Mouse (Mus musculus) embryonic facial prominence, embryonic 14.5 days (tissue): ENCODE measurements around the gene Sept9. TPM values are rescaled to one million over a fixed set of nuclear protein-coding genes. Genes with fewer than 3 reads are reported as not detected.
"Not testable (repeated sequence)": the region's sequence is repeated elsewhere in the genome, so short reads cannot be mapped to it uniquely, and the experiment has no call there.

Experiments used
- ATAC-seq: fragments of 200-750 bp; cut with Nextera tagmentation; 2 replicates; pipeline ENCODE4 v1.8.0; 2017; ENCODE audit warnings: low read depth, moderate number of reproducible peaks, moderate TSS enrichment
- DNase-seq: peaks from one replicate; pipeline ENCODE4 v3.0.0-alpha.2; 2015; ENCODE audit warnings: low spot score
- H3K27ac ChIP-seq: fragments of 300-500 bp; sonication (generic); replicated peaks from 2 replicates; pipeline ENCODE4 v1.5.1; 2014; ENCODE audit warnings: low read depth, mild to moderate bottlenecking, low read length, moderate library complexity
- H3K27me3 ChIP-seq: fragments of 300-500 bp; sonication (generic); replicated peaks from 2 replicates; pipeline ENCODE4 v1.6.1; 2014; ENCODE audit warnings: low read length; ENCODE audit not compliant: control insufficient read depth, insufficient read depth
- H3K36me3 ChIP-seq: fragments of 300-500 bp; sonication (generic); 2 replicates; pipeline ENCODE4 v1.6.1; 2014; ENCODE audit warnings: low read length, mixed read lengths; ENCODE audit not compliant: control insufficient read depth, insufficient read depth
- H3K4me1 ChIP-seq: fragments of 300-500 bp; sonication (generic); 2 replicates; pipeline ENCODE4 v1.6.1; 2014; ENCODE audit warnings: antibody characterized with exemption, low read length; ENCODE audit not compliant: control insufficient read depth, insufficient read depth
- H3K4me2 ChIP-seq: fragments of 300-500 bp; sonication (generic); 2 replicates; pipeline ENCODE4 v1.6.1; 2014; ENCODE audit warnings: low read depth, mild to moderate bottlenecking, low read length, moderate library complexity, mixed read lengths
- H3K4me3 ChIP-seq: fragments of 300-500 bp; sonication (generic); 2 replicates; pipeline ENCODE4 v1.5.1; 2014; ENCODE audit warnings: low read depth, mild to moderate bottlenecking, low read length
- H3K9ac ChIP-seq: fragments of 300-500 bp; sonication (generic); 2 replicates; pipeline ENCODE4 v1.6.1; 2014; ENCODE audit warnings: low read depth, mild to moderate bottlenecking, low read length, moderate library complexity, mixed read lengths
- H3K9me3 ChIP-seq: fragments of 300-500 bp; sonication (generic); 2 replicates; pipeline ENCODE4 v1.6.1; 2016; ENCODE audit warnings: low read length; ENCODE audit not compliant: control insufficient read depth
- whole genome bisulfite sequencing: fragments of 180-500 bp; shearing (Covaris S2); extraction: QIAGEN DNeasy Blood & Tissue Kit; methylation state at CpG from one replicate; pipeline ENCODE4 v1.1.7; 2014; 5-methylcytosine and 5-hydroxymethylcytosine counted together
- polyA plus RNA-seq: library from polyadenylated mRNA; unstranded; fragments of >200 nt; fragmentation: Nextera tagmentation; extraction: Ambion mirVana; gene quantifications from 2 replicates; pipeline ENCODE4 v1.2.1, GENCODE M21; 2014

The Sept9 gene
- polyA plus RNA-seq, 1 experiment from 2014 or later, result 115 TPM

- not testable (repeated sequence) for ATAC-seq, H3K4me2 ChIP-seq, DNase-seq, H3K4me3 ChIP-seq, H3K9ac ChIP-seq, H3K9me3 ChIP-seq, H3K27me3 ChIP-seq, H3K36me3 ChIP-seq
- 91% methylated on average over 5 of the region's 5 CpGs for WGBS
- H3K27ac ChIP-seq, result peak overlapping the region; percentile 13
- peaks cover 60% of the 10 kb centered on the region for H3K4me1 ChIP-seq
These were observed 125.3 kb downstream of the Sept9 start for GRCm38 (mm10) chr11:117324718-117325117.

DNA sequence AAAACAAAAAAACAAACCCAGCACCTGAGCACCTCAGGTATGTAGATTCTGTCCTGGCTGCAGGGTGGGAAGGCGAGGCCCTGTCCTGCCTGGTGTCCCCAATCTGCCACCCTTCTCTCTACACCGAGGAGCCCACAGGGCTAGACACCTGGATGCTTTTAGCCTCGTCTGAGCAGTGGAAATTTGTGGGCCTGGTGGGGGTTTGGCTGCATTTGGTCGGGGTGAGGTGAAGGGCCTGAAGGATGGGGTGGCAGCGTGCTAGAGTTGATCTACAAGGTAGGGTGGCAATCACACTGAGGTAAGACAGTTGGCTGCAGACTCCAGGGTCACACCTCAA, 125.6 kb downstream of the Sept9 start:
- WGBS, result 63% methylated on average over 5 of the region's 5 CpGs
- Histone ChIP-seq H3K9ac (no peak overlapping the region), H3K4me3 (no peak overlapping the region), H3K4me1 (peaks cover 57% of the 10 kb centered on the region), H3K27ac (no peak overlapping the region), H3K4me2 (no peak overlapping the region), H3K27me3 (no peaks in the 10 kb centered on the region), H3K9me3 (no peaks in the 10 kb centered on the region), H3K36me3 (no peaks in the 10 kb centered on the region)
- no peak for DNase-seq
- no peak for ATAC-seq

DNA sequence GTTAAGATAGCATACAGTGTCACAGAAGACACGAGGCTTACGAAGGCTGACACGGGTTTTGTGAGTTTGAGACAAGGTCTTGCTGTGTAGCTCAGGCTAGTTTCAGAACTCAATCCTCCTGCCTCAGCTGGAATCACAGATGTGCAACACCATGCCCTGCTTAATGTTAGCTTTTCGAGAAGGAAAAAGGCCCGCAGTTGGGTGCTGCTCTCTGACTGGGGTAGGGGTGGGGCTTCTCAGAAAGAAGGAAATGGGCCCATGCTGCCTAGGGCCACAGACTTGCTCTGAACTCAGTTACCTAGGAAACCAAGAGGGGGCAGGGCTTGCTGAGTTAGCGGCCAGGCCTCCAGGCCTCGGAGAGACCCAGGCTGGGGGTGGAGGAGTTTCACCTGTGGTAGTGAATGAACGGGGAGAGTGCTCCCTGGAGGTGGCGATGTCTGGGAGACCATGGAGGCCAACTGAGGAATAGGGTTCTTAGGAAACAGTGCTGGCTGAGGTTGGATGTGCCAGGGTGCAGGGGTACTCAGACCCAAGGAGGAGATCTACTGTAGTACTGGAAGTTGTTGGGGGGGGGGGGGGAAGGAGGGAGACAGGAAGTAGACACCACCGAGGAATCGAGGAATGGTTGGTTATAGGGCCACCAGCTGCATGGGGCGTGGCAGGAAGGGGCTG, 126.1 kb downstream of the Sept9 start:
- DNase-seq (no peak), ATAC-seq (no peak)
- Histone ChIP-seq H3K4me1 (peaks cover 57% of the 10 kb centered on the region), H3K9me3 (no peaks in the 10 kb centered on the region), H3K4me2 (no peak overlapping the region), H3K36me3 (no peaks in the 10 kb centered on the region), H3K4me3 (no peak overlapping the region), H3K27me3 (no peaks in the 10 kb centered on the region), H3K9ac (no peak overlapping the region), H3K27ac (no peak overlapping the region)
- 39% methylated on average over 12 of the region's 12 CpGs for WGBS

GRCm38 (mm10) chr11:117326140-117326725, 126.8 kb downstream of the Sept9 start:
- Histone ChIP-seq H3K4me3 (no peak overlapping the region), H3K36me3 (no peaks in the 10 kb centered on the region), H3K27ac (no peak overlapping the region; the same call in 1 of the 2 replicates), H3K4me1 (peaks cover 58% of the 10 kb centered on the region), H3K9ac (no peak overlapping the region), H3K27me3 (no peaks in the 10 kb centered on the region), H3K4me2 (no peak overlapping the region), H3K9me3 (no peaks in the 10 kb centered on the region)
- WGBS, result 35% methylated on average over 4 of the region's 4 CpGs
- peak; percentile 43 for DNase-seq
- no peak for ATAC-seq

DNA sequence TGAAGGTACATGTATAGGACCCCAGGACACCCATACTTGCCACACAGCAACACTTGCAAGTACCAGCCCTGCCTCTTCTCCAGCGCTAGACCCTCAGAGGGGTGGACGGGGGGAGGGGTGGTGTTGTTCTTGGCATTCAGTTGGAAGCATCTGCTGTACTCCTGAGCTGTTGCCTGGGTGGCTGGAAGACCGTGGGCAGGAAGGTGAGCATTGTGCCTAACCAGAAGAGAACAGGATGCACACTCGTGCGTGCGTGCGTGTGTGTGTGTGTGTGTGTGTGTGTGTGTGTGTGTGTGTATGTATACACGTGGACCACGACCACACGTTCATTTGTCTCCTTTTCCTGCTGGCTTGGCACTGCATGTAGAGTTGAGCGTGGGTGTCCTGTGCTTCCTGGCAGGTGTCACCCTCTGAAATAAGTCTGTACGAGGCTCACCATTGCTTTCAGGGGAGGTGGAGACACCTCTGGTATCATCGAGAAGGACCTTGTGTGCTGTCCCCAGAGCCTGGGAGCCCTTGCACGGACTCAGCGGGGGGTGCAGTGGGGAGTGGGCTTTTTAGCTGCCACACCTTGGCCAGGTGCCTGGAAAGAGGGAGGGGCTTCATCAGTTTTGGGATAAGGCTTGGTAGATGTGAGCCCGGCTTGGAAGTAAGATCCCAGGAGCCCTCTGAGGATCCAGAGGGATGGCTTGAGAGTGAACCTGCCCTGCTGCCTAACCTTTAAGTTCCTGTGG, 127.6 kb downstream of the Sept9 start:
- Histone ChIP-seq H3K27me3 (no peaks in the 10 kb centered on the region), H3K36me3 (no peaks in the 10 kb centered on the region), H3K4me2 (no peak overlapping the region), H3K27ac (peak overlapping the region; percentile 24; the same call in 1 of the 2 replicates), H3K4me1 (peaks cover 63% of the 10 kb centered on the region), H3K4me3 (no peak overlapping the region), H3K9me3 (no peaks in the 10 kb centered on the region), H3K9ac (no peak overlapping the region)
- peak; percentile 48 for DNase-seq
- ATAC-seq, result no peak
- WGBS, result 56% methylated on average over 15 of the region's 16 CpGs

DNA sequence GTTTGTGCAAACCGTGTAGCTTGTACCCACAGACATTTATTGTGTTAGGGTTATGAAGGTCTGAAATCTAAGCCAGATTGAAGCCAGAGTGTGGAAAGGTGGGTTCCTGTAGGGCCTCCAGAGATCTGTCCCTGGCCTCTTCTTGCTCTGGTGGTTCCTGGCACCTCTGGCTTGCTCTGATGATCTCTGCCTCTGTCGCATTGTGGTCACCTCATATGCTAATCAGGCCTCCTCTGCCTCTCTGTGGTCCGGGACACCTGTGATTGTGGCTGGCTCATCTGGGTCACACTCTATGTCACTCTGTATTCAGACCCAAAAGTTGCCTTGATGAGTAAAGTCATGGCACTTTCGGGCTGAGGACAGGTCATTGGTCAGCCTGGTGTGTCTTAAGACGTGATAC, 128.2 kb downstream of the Sept9 start:
- Histone ChIP-seq H3K4me3 (no peak overlapping the region), H3K27ac (no peak overlapping the region), H3K9me3 (no peaks in the 10 kb centered on the region), H3K27me3 (no peaks in the 10 kb centered on the region), H3K4me2 (no peak overlapping the region), H3K36me3 (no peaks in the 10 kb centered on the region), H3K4me1 (peaks cover 64% of the 10 kb centered on the region), H3K9ac (no peak overlapping the region)
- ATAC-seq, result no peak
- WGBS, result 73% methylated on average over 5 of the region's 5 CpGs
- DNase-seq, result no peak

DNA sequence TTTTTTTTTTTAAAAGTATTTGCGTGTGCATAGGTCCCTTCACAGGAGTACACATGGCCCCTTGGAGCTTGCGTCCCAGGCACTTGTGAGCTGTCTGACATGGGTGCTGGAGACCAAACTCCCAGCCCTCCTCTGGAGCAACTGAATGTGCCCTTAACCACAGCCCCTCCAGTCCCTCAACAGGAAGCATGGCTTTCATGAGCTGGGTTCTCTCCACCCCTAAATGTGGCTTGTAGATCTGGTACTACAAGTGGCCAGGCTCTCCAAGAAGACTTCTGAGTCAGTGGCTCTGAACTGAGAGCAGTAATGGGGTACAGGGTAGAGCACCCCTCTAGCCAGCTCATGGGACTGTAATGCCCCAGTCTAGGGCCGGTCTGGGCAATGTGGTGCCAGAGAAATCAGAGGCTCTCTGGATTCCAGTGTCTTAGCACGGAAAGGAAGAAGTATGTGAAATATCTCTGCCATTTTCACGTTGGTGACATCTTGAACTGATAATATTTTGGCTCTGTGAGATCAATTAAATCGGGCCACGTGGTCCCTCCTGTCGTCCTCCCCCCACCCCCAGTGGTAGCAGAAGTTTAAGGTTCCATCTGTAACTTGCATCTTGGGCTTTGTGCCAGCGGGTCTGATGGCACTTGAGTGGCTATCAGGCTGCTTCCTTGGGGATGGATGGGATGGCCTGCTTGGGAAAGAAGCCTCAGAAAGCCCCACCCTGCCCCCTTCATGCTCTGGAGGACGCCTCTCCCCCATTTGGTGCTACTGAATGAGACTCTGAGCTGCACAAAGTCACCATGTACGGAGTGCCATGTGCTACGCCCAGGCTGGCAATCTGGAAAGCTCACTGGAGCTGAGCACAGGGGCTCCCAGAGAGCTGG, 130.9 kb downstream of the Sept9 start:
- H3K9ac ChIP-seq, result no peak overlapping the region
- H3K9me3 ChIP-seq, result no peaks in the 10 kb centered on the region
- H3K4me2 ChIP-seq, result peak overlapping the region; percentile 90
- WGBS, result 42% methylated on average over 12 of the region's 12 CpGs
- H3K27me3 ChIP-seq, result no peaks in the 10 kb centered on the region
- peak overlapping the region; percentile 91 for H3K27ac ChIP-seq
- peak; percentile 64 for DNase-seq
- H3K4me3 ChIP-seq, result no peak overlapping the region
- no peak for ATAC-seq
- peaks cover 69% of the 10 kb centered on the region for H3K4me1 ChIP-seq
- H3K36me3 ChIP-seq, result no peaks in the 10 kb centered on the region

- Histone ChIP-seq H3K4me3 (no peak overlapping the region), H3K27ac (peak overlapping the region; percentile 91), H3K9me3 (no peaks in the 10 kb centered on the region), H3K9ac (peak overlapping the region; percentile 77; the same call in 1 of the 2 replicates), H3K4me1 (peaks cover 65% of the 10 kb centered on the region), H3K27me3 (no peaks in the 10 kb centered on the region), H3K4me2 (peak overlapping the region; percentile 90), H3K36me3 (no peaks in the 10 kb centered on the region)
- DNase-seq, result no peak
- 30% methylated on average over 7 of the region's 7 CpGs for WGBS
- no peak for ATAC-seq
These were observed 131.4 kb downstream of the Sept9 start for GRCm38 (mm10) chr11:117330951-117331254.
